Mouse (Mus musculus) fibroblast of lung, adult 2 months (primary cell): Measurements from ENCODE around the gene Hyal2.
"Not testable (repeated sequence)": the region's sequence is repeated elsewhere in the genome, so short reads cannot be mapped to it uniquely, and the experiment has no call there.

ENCODE experiments used
- DNase-seq: peaks from one replicate; pipeline ENCODE4 v3.0.0-alpha.2; 2011; ENCODE audit warnings: low read depth

Gene Hyal2

DNA sequence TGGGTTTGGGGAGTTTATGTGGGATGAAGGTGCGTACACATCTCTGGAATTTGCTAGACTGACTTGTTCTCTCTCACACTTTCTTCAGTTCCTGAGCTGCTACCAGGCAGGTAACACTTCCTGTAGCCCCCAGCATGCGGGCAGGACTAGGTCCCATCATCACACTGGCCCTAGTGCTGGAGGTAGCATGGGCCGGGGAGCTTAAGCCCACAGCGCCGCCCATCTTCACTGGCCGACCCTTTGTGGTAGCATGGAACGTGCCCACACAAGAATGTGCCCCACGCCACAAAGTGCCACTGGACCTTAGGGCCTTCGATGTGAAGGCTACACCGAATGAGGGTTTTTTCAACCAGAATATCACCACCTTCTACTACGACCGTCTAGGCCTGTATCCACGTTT is 2.3 kb downstream of the Hyal2 start:
- no peak for DNase-seq

DNA sequence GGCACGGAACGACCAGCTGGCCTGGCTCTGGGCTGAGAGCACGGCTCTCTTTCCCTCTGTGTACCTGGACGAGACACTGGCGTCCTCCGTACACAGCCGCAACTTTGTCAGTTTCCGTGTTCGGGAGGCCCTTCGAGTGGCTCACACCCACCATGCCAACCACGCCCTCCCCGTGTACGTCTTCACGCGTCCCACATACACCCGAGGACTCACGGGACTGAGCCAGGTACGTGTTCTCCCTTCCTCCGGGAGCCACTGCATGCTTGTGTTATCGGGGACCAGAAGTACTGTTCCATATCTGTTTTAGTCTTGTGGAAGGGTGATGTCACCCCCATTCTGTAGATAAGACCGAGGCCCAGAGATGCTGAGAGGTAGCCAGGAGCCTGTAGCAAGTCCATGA is 3.1 kb downstream of the Hyal2 start:
- no peak for DNase-seq

DNA sequence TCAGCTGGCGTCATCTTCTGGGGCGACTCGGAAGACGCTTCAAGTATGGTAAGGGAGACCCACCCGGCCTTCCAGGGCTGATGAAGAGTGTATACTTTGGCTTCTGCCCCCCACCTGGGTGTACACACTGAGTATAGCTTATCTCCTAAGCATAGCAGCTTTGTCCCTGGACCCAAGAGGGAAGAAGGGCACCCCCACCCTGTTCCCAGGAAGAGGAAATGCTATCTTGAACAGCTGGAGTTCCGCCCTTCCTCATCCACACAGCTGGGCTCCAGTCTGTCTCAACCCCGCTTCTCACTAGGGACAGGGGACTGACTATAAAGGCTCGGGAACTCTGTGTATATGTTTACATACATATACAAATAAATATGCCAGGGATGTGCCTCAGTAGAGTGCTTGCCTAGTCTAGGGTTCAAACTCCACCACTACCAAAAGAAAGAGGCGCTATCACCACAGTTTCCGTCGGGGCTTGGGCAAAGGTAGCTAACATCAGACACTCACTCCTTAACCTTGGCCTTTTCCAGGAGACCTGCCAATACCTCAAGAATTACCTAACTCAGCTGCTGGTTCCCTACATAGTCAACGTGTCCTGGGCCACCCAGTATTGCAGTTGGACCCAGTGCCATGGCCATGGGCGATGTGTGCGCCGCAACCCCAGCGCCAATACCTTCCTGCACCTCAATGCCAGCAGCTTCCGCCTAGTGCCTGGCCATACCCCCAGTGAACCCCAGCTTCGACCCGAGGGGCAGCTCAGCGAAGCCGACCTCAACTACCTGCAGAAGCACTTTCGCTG is 4.0 kb downstream of the Hyal2 start:
- no peak for DNase-seq

DNA sequence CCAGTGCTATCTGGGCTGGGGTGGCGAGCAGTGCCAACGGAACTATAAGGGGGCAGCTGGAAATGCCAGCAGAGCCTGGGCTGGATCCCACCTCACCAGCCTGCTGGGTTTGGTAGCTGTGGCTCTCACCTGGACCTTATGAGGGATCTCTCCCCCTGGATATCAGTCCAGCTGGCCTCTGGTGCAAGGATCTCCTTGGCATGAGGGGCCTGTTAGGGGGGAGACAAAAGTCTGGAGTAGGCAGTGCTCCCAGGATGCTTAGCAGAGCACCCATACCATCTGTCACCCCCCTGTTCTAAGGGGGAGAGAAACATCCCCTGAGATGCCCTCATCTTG is 4.5 kb downstream of the Hyal2 start:
- no peak for DNase-seq

DNA sequence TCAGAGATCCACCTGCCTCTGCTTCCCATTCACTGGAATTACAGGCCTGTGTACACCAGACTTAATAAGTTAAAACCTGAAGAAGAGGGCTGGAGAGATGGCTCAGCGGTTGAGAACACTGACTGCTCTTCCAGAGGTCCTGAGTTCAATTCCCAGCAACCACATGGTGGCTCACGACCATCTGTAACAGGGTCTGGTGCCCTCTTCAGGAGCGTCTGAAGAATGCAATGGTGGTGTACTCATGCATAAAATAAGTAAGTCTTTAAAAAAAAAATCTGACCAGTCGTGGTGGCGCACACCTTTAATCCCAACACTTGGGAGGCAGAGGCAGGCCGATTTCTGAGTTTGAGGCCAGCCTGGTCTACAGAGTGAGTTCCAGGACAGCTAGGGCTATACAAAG is 6.0 kb downstream of the Hyal2 start:
- not testable (repeated sequence) for DNase-seq

DNA sequence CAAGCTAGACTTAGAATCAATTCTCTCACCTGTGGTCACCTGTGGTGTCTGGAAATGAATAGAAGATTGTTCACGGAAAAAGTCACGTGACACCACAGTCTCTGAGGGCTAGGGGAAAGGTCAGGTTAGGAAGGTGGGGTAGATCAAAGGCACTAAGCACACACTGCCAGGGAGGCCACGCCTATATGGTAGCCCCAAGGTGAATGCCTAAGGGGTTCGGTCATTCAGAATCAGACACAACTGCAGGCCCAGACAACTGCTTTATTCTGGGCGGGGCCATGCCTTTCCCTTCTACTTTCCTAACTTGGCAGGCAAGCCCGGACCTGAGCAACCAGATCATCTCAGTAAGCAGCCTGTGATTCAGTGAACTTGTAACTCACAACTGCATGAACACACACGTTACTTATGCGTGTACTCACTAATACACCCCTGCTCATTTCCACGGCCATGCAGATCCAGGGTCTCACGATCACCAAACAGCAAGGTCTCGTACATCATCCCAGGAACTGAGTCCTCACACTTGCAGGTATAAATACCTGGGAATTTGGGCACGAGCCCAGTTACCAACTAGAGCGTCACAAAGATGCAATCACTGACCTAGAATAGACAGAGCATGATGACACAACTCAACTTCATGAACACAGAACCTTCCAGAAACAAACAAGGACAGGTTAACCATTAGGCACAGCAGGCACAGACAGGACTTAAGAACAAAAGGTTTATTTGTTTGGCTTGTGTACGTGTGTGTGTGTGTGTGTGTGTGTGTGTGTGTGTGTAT is 8.0 kb downstream of the Hyal2 start:
- DNase-seq = no peak

DNA sequence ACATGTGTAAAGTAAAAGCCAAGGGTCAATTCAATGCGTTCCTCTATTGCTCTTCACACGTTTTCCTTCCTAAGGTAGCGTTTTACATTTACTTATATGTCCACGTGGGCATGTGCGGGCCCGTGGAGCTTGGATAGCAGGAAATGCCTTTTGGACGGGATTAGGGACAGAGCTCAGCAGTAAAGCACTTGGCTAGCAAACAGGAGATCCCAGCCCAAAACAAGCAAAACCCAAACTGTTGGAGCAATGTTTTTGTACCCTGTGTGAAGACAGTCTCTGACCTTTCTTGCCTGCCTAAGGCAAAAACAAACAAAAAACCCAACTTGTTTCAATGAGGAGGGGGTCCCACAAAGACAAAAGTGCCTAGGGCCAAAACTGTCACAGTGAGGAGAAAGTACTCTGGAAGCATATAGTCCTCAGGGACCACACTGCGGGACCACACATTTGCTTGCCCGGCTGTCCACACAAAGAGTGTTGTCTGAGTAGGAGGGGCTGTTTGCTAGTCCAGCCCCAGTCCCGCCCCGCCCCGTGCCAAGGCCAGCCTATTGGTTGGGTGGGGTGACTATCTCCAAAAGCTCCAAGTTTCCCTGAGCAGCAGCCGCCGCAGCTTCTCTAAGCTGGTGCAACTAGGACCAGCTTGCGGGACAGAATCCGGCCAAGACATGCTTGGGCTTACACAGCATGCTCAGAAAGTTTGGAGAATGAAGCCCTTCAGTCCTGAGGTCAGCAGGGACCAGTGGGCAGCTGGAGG is 8.8 kb downstream of the Hyal2 start, which contains the start of gene Hyal1:
TSS of gene Hyal1 (plus strand) at position 571 of the 751 bp plus-strand sequence.
- DNase-seq = peak; percentile 81

DNA sequence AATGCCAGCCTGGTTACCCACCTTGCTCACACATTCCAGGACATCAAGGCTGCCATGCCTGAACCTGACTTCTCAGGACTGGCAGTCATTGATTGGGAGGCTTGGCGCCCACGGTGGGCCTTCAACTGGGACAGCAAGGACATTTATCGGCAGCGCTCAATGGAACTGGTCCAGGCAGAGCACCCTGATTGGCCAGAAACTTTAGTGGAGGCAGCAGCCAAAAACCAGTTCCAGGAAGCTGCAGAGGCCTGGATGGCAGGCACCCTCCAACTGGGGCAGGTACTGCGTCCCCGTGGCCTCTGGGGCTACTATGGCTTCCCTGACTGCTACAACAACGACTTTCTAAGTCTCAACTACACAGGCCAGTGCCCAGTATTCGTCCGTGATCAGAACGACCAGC is 10.1 kb downstream of the Hyal2 start:
- DNase-seq = no peak

DNA sequence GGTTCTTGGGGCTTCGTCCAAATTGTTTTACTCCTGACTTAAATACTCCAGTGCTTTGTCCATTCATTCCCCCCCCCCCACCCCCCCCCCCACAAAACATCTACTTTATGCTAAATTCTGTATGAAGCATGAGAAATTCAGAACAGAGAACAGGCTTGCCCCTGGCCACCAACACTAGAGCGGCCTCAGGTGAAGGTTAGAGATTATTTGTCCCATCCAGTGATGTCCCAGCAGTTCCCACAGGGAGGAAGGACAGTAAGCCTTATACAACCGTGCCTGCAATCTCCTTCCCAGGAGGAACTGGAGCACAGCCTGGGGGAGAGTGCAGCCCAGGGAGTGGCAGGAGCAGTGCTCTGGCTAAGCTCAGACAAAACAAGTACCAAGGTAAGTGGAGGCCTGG is 10.8 kb downstream of the Hyal2 start, which contains the start of gene Naa80:
TSS of gene Naa80 (plus strand) at position 301 of the 400 bp plus-strand sequence.
- no peak for DNase-seq

DNA sequence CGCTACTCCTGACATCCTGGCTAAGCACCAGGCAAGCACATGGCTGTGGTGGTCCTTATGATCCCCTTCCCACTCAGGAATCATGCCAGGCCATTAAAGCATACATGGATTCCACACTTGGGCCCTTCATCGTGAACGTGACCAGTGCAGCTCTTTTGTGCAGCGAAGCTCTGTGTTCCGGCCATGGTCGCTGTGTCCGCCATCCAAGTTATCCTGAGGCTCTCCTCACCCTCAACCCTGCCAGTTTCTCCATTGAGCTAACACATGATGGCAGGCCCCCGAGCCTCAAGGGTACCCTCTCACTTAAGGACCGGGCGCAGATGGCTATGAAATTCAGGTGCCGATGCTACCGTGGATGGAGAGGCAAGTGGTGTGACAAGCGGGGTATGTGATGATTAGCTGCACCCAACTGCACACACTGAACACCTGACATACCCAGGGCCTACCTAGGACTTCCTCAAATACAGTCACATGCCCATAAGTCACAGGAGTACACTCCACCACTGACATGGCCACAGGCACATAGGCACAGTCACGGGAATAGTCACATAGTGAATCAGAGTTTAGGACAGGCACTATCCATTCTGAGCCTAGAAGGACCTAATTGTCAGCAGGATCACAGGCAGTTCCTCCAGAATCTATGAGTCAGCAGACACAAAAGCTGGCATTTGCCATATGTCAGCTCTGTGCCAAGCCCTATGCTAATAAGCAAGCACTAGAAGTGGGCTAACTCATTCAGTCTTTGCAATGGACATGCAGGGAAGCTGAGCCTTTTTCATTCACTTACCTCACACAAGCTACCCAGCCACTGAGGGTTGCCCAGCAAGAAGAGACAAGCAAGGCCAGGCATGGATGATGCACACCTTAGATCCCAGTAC is 11.5 kb downstream of the Hyal2 start:
- no peak for DNase-seq

DNA sequence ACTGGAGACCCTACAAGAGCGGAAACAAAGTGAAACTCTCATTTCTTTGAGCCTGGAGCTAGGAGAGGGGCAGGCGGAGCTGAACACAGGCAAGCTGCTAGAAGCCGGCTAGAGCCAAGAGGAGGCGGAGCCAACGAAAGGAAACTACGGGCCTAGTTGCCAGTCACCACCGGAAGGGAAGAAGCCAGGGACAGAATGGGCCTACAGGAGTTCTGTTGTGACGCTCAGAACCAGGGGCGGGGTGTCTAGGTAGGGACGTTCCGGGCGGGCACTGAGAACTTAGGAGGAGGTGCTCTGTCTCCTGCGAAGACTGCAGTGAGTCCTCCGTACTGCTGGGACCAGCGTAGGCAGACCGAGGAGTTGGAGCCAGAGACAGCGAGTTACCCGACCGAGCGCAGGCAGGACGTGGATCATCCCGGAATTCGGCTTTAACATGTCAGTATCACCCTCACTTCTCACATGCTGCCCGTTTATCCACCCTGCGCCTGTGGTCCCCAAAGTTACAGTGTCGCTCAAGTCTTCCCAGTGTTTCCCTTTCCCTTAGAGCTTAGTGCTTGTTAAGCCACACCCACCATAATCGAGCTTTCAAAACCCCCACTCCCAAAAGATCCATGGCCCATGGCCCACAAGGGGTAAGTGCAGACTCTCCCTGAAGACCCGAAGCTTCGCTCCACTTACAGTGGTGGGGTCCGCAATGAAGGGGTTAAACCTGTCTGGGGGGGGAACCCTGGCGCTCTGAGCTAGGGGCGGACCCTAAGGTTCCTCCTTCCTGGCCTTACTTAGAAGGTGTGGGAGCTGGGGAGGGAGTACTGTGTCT is 13.0 kb downstream of the Hyal2 start, which contains the start of gene Hyal3:
TSS of gene Hyal3 (plus strand) at position 318 of the 817 bp plus-strand sequence.
- DNase-seq = peak; percentile 85

DNA sequence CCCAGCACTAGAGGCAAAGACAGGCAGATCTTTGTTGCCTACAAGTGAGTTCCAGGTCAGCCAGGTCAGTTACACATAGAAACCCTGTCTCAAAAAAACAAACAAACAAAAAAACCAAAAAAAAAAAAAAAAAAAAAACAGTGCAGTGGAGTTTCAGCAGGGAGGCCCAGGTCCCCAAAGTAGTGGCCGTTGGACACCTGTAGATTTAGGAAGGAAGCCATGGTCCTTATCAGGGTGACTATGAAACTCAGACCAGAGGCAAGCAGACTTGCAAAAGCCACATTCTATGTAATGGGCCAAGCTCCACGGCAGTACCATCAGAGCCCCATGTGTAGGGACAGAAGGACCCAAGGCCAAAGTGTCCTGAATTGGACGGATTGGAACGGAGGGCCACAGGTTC is 13.8 kb downstream of the Hyal2 start:
- no peak for DNase-seq

DNA sequence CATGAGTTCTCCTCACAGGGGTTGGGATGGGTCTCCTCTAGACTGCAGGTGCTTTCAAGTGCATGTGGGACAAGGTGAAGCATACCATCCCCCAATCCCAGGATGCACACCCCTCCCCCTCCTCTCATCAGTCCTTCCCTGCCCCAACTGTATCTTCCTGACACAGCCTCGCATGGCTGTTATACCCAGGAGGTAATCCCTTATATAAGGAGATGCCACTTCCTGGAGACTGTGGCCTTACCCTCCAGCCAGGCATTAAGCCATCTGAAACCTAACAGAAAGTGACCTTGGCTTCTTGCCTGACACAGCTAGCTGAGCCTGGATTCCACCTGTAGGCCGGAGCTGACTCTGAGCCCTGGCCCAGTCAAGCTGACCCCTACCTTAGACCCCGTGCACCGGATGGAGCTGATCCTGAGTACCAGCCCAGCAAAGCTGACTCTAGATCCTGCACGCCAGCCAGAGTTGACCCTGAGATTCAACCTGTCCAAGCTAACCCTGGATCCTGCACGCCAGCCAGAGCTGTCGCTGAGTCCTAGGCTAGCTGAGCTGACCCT is 14.8 kb downstream of the Hyal2 start:
- no peak for DNase-seq

DNA sequence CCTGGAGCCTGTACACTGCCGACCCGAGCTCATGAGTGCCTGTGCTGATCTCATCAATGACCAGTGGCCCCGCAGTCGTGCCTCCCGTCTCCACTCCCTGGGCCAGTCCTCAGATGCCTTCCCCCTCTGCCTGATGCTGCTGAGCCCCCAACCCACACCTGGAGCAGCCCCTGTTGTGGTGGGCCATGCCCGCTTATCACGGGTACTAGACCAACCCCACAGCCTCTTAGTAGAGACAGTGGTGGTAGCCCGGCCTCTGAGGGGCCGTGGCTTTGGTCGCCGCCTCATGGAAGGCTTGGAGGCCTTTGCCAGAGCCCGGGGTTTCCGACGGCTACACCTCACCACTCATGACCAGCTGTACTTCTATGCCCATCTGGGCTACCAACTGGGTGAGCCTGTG is 15.4 kb downstream of the Hyal2 start:
- DNase-seq = no peak

DNA sequence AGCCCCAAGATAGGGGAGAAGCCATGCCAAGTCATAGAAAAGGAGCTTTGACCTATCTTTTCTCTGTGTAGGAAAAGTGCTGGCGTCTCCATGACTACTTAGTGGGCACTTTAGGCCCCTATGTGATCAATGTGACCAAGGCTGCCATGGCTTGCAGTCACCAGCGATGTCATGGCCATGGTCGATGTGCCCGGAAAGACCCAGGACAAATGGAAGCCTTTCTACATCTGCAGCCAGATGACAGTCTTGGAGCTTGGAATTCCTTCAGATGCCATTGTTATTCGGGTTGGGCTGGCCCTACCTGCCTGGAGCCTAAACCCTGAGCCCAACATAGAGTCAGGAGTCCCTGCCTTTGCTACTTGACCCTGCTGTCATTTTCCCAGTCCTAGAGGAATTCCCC is 18.8 kb downstream of the Hyal2 start:
- DNase-seq = no peak

DNA sequence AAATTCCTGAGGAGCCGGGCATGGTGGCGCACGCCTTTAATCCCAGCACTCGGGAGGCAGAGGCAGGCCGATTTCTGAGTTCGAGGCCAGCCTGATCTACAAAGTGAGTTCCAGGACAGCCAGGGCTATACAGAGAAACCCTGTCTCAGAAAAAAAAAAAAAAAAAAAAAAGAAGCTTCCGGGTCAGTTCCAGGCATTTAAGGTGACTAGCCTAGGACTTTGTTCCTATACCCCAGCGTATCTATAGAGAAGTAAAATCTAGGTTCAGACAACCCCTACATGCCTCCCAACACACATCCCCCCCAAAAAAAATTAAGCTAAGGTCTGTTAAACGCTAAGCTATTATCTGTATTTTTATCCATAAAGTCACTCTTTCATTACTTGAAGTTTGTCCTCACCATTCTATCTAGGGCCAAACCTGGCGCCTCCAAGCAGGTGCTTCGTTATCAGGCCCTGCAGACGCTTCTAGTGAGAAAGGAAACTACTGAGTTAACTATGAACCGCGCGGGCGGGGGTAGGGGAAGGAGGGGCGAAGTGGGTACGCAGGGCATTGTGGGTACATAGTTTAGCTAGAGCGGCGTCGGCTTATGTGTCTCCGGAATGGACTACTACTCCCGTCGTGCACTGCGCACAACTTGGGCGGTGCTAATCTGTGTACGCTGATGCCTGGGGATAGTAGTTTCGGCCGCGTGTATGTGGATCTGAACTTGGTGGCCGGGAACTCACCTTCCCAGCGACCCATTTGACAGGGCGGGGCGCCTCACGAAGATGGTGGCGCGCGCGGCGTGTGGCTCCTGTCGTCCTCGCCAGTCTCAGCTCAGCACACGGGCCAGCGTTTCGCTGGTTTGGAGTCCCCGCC is 19.5 kb downstream of the Hyal2 start, which contains the start of gene Ifrd2:
TSS of gene Ifrd2 (plus strand) at position 669 of the 859 bp plus-strand sequence.
- DNase-seq = peak; percentile 99

DNA sequence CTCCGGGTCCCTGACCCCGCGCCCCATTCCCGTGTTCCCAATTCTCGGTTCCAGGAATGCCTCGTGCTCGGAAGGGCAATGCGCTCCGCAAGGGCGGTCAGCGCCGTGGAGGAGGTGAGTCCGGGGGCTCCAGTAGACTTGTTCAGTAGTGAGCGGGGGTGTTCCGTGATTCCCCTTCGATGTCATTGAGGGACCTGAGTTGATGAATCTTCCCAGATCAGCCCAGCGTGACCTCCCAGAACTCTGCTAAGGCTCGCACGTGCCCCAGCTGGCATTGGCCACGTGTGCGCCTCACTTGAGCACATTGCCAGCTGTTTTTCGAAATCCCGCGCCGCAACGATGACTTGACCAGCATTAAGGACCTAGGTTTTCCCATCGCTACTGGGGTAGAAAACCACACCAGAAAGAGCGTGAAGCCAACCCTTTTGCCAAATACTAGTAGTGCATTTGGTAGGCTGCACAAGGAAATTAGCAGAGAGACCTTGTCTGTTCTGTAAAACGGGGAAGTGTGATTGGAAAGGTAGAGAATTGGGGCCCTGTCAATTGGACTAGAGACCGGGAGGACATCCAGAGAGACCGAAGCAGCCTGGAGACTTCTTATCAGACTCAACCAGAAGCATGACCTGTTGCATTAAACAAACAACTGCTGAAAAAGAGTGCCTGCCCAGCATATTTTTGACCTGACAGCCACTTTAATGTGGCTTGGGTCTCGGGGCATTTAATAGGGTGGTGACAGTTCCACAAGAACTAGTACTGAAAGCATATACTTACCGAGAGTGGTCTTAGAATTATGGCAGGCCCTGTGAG is 20.3 kb downstream of the Hyal2 start:
- no peak for DNase-seq

DNA sequence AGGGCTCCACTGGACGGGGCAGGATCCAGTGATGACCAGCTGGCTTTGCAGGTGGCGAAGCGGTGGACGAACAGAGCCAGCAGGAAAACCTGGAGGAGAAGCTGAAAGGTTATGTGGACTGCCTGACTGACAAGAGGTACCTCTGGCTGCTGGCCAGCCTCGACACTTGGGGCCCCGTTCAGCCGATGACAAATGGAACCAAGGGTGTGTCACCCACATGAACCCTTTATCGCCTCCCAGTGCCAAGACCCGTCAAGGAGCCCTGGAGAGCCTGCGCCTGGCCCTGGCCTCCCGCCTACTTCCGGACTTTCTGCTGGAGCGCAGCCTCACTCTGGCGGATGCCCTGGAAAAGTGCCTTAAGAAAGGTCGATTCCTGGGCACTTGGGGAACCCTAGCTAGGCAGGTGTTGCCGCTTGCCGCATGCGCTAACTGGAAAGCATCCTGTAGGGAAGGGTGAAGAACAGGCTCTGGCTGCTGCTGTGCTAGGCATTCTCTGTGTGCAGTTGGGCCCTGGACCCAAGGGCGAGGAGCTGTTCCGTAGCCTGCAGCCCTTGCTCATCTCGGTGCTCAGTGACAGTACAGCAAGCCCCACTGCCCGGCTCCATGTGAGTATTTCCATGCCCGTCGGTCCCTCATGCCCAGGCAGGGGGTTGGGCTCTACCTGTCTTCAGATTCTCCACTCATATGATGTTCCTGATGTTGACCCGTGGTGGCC is 22.5 kb downstream of the Hyal2 start:
- DNase-seq = no peak
